Mouse (Mus musculus) cerebellum, adult (tissue): ENCODE measurements around the gene Ddx27.

Experiments
- ATAC-seq: cut with Nextera tagmentation; 2 replicates; pipeline ENCODE4 v1.9.2; 2017; ENCODE audit warnings: mild to moderate bottlenecking, moderate library complexity, mixed read lengths; ENCODE audit not compliant: insufficient number of reproducible peaks, low FRiP score, low TSS enrichment

The Ddx27 gene

DNA sequence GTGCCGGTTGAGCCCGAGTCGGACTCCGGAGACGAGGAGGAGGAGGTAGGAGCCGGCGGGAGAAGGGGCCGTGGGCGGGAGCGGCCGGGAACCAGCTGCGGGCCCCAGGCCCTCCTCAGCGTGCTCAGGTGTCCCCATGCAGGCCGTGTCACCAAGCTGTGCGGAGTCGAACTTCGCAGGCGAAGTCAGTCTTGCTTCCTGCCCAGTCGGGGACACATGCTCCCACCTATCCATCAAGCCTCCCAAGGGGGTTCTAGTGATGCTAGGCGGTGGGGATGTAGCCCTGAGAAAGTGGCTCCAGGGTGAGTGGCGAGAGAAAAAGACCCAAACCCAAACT lies 357 bp downstream of the Ddx27 start:
- ATAC-seq: no peak

DNA sequence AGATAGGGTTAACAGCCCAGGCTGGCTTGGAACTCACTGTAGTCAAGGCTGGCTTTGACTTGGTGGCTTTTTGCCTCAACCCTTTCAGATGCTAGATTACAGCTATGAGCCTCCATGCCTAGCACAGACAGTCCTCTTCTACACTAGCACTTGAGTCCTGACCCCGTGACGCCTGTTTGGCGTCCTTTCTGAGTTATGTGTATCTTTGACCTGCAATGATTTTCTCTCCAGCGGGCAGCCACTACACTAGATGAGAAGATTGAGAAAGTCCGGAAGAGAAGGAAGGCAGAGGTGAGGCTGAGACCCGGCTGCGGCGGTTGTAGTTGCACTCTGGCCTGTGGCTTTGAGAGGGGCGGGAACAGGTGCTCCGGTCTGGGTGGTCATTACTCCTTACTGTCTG lies 4.4 kb downstream of the Ddx27 start:
- ATAC-seq: no peak

DNA sequence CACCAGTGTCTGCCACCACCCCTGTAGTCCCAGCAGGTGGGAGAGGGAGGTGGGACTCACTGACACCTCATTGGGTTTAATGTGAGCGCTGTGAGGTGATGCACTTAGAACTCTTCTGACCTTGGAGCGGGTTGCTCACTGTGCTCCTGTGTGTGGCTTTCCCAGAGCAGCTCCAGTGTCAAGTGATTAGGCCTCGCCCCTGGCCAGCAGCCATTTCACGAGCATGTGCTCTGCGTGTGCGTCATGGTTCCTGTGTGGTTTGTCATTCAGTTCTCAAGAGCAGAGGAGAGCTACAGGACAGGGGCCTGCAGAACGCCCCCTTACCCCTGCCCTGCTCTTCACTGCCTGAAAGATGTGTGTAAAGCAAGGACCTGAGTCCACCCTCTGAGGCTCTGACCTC lies 13.6 kb downstream of the Ddx27 start:
- ATAC-seq: no peak

DNA sequence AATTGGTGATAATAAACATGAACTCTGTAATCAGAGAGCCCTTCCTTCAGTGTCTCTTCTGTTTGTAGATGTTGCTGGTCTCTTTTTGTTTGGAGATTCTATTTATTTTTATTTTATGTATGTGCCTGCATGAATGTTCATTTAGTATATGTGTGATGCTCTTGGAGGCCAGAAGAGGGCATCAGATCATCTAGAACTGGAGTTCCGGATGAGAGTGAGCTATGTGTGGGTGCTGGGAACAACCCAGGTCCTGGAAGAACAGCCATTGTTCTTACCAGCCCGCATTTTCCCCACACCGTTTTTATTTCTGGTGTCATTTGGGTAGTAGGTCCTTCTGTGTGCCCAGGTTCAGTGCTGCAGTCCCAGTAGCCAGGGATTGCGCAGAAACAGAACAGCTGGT lies 15.5 kb downstream of the Ddx27 start:
- no peak for ATAC-seq

DNA sequence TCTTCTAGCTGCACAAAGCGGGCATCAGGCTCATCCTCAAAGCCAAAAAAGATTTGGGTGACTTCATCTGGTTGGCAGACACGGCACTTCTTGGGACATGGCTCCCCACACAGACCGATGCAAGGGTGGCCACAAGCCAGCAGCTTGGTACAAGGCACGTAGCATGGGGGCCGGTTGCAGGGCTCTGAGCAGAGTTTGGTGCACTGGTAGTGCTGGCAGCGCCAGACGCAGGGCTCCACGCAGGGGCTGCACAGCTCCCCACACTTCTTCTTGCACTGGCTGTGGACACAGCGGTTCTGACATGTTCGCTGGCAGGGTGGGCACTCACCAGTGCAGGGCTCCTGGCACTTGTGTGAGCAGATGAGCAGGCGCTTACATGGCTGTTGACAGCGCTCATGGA lies 22.7 kb downstream of the Ddx27 start:
- no peak for ATAC-seq

DNA sequence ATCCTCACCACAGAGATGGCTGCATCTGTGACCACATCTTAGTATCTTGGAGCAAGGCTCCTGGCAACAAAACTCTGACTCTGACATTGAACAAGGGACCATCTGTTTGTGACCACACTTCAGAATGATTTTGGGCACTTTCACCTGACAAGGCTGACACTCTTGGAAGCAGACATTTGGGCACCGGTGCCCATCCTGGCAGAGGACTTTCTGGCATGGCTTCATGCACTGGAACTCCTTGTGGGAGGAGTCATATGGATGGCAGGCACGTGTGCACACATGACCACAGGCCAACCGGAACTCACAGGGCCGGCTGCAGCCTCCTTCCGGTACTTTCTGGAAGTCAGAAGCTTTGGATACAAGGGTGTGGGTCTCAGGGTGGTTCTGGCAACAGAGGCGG lies 23.3 kb downstream of the Ddx27 start:
- ATAC-seq: no peak

DNA sequence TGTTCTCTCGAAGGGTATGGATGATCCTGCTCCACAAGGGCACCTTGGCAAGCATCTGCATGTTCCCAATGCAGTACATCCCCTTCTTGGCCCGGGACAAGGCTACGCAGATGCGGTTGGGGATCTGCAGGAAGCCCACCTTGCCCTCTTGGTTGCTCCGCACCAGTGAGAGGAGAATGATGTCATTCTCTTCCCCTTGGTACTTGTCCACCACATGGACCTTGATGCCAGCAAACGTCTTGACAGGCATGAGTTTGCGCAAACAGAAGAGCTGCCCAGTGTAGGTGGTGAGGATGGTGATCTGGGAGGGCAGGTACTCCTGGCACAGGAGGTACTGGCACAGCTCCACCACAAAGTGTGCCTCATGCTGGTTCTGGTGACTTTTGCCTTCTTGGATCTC lies 23.7 kb downstream of the Ddx27 start:
- ATAC-seq: no peak

DNA sequence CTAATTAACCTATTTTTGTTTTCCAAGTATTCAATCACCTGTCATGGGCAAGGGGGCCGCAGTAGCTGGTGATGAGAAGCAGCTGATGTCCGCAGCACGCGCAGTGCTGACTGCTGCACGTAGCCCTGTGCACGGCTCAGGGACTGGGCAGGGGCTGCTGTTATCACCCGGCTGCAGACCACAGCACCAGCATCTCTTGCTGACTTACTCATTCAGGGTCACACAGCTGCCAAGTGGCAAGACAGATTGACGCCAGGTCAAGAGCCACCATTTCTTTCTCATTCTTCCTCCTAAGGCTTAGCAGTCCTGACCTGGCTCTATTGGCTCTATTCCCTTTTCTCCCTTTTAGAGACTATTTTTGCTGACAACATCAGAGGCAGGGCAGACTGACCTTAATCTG lies 24.4 kb downstream of the Ddx27 start:
- ATAC-seq: no peak

DNA sequence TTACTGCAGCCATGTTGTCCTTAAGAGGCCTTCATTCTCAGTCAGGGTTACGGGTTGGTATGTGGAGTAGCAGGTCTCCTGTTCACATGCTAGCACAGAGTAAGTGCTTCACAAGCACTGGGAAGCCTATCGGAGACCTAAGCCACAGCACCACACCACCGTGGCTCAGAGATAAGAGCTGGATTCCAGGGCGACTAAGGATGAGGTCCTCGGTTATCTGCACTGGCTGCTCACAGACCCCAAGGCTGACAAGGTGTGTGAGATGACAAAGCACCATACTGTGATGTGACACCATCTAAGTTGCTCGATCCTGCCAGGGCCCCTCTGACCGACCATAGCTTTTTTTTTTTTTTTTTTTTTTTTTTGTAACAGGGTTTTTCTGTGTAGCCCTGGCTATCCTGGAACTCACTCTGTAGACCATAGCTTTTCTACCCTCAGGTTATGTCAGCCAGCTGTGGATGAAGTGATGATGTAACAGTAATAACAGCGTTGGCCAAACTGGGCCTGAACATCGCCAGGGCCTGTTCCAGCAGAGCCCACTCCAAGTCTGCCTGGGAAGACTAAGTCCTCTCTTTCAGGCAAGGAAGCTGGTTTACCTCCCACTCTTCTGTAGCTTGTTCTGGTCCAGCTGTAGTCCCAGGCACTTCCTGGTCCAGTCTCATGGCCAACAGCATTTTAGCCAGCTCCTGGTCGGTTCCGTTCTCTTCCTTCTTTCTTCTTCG lies 28.6 kb downstream of the Ddx27 start:
- ATAC-seq: no peak

DNA sequence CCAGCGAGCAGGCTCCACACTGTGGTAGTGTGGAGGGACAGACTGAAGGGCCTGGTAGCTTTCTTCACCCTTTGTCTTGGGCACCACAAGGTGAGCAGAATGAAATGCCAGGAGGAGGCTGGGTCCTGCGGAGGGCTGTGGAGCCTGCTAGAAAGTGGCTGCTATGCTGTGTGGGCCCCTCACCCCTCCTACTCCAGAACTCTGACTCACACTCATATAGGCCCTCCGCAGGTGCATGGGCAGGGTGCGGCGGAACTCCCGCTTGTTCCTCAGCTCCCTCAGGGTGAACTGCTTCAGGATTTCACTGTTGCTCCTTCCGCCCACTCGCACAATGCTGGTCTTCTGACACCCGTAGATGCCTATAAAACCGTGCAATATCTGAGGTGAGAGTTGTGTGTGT lies 33.2 kb downstream of the Ddx27 start:
- ATAC-seq: no peak

DNA sequence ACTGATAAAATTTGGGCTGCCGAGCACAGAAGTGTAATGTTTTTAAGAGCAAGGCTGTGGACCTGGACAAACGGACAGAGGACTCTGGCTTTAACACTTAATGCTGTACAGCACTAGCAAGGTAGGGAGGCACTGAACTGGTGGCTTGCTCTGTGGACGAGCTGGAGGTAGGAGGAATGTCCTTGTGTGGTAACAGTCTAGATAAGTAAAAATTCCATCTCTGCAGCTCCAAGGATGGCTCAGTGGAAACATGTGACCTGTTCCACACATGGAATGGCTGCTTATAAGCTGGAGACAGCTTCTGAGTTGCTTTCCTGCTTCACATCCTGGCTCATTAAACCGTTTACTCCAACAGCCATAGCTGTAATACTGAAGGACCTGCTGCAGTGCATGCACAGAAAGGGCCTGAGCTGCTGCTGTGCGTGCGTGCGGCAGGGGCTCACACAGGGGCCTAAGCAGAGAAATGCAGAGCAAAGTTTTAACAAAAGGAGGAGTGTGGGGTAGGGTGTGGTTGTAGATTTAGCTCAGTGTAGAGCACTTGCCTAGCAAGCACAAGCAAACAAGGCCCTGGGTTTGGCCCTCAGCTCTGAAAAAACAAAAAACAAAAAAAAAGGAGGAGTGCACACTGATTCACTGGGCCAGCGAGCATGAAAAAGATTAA lies 33.8 kb downstream of the Ddx27 start:
- ATAC-seq: no peak

DNA sequence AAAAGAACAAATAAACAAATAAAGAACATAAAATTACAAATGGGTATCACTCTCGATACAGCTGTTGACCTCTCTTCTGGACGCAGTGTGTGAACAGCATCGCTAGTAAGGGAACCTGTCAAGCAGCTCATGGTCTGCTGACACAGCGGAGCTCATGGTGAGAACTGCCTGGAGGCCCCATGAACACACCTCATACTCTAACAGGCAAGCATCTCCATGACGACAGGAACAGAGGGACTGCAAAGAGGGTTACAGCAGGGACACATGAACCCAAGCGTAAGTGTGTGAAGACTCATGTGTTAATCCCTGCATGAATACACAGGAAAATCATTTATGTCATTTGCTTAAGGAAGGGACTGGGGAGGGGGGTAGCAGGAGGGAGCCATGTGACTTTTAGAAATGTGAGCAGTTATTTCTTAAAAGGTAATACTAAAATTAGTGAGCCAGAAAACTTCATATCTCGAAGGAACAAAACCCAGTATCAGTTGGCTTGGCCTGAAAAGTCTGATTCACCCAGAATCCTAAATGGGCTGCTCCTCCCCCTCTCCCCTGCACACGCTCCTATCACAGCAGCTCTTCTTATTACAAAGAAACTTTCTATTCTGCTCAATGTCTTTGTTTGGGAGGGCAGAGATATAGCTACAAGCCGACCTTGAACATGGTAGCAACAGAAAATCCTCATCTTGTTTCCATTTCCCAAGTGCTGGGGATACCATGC lies 38.3 kb downstream of the Ddx27 start:
- ATAC-seq: no peak

DNA sequence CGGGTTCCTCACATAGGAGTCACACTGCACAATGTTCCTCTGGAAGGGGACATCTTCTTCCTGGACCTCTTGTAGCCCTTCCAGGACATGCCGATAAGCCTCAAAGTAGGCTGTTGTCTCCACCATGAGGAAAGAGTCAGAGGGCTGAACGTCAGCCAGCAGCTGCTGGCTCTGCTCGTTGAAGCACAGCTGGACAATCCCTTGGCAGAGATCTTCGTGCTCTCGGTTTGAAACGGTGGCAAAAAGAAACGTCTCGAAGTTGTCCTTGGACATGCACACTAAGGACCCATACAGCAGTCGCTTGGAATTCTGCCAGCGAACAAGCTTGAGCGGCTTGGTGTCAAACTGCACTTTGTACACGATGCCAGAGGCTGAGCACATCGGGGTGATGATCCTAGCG lies 40.4 kb downstream of the Ddx27 start:
- ATAC-seq: no peak

DNA sequence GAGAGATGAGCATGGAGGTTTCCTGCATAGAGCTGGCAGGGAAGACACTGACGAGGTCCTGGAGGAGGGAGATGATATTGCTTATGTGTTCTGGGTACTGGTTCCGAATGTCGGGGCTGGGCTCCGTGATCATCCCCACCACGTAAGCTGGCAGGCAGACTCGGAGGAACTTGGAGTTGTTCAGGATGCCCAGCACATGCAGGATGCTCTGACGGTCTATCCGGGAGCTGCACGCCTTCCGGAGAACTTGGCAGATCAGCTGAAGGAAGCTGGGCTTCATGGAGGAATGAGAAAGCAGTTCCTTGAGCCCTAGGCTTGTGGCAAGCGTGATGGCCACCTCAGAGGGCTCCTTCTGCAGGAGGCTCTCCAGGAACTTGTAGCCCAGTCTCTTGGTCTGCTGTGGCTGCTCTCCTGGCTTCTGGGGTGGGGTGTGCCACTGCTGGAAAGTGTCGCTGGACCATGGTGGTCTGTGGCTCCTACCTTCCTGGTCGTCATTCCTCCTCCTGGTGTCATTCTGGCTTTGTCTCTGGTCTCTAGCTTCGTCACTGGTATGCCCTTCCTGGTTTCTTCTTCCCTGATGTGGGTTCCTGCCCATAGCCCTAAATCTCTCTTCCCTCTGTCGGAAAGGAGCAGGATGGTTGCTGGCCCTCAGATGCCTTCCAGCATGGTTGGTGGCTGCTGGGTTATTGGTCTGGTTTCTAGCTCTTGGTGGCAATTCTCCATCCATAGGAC lies 41.4 kb downstream of the Ddx27 start:
- no peak for ATAC-seq

DNA sequence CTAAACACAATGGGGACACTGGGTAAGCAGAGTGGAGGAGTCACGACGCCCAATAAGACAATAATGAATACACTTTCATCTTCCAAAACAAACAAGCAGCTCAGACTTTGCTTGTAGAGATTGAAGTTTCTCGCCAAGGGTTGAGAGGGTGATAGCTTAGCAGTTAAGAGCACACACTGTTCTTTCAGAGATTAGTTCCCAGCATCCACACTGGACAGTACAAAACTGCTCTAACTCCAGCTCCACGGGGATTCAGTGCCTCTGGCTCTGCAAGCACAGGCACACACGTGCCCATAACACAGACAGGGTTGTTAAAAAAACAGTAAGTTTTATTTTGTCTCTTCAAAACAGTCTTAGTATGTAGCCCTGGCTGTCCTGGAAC lies 41.9 kb downstream of the Ddx27 start:
- ATAC-seq: no peak

DNA sequence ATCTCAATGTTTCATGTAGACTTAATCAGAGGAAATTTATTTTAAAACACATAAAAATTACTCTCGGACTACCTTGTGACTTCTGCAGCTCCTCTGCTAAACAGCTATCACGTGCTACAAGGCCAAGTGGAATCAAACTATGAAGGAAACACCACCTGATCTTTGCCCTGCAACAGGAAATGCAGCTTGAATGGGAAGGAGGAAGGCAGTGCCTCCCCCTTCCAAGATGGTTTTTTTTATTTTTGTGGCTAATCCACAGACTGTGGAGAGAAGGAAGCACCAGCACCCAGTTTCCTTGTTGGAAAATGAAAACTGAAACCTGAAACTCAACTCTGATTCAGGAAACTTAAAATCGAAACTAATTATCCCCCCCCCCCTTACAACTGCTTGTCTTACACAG lies 43.2 kb downstream of the Ddx27 start:
- no peak for ATAC-seq

DNA sequence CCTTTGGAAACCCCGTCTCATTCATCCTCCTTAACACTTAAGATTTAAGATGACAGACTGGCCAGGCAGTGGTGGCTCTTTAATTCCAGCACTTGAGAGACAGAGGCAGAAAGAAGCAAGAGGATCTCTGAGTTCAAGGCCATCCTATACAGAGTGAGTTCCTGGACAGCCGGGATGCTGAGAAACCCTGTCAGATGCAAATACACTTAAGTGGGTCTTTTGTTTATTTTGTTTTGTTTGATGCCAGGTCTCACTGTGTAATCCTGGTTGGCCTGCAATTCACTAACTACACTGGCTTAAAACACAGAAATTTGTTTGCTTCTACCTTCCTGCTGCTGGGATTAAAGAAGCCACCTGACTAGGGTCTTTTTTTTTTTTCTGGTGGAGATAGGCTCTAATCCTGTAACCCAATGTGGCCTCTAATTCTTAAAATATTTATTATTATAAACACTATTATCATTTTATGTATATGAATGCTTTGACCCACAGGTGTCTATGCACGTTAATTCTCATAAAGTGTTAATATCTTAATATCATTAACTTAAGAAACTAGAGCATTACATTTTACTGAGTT lies 43.9 kb downstream of the Ddx27 start:
- ATAC-seq: no peak

DNA sequence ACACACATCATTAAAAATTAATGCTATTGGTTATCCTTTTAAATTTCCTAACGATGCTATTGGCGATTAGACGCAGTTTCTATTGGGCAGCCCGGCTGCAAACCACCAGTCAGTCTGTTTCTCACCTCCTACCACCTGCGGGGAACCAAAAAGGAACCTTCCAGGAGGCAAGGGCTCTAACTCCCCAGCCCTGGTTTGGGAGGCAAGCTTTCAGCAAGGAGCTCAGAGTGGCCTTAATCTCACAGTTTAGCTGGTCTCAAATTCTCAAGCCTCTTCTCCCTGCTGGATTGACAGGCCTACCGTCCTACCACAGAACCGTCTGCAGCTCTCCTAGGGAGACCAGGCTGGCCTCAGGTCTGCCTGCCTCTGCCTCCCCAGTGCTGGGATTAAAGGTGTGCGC lies 44.5 kb downstream of the Ddx27 start:
- no peak for ATAC-seq

DNA sequence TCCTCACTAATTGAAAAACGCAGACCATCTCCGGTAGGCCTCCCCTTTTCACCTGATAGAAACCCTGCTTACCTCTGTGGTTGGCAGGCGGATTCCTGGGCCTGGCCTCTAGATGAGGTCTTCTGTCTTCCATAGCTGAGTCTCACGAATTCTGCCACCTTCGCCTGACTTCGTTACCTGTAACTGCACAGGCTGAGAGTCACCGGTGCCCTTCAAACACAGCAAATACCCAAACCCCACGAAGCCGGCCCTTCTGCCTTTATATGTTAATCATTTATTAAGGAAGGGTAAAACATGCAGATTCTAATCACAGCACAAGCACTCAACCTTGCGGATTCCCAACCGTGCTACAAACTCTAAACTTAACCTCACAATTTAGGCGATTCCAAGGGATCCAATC lies 45.0 kb downstream of the Ddx27 start:
- no peak for ATAC-seq

DNA sequence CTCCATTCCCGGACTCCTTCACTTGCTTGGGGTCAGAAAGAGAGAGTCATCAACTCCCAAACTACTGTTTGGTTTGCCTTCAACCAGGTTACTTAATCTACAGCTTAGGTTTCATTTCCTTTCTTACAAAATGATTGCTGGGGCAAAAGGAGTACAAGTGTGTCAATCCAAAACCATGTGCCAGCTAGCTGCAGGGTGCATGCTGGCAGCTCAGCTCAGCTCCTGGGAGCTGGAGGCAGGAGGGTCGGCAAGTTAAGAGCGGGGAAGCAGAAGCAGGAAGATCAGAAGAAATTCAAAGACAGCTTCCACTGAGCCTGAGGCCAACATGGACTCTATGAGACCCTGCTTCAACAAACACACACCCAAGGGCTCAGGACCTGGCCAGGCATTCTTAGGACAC lies 45.4 kb downstream of the Ddx27 start:
- no peak for ATAC-seq

DNA sequence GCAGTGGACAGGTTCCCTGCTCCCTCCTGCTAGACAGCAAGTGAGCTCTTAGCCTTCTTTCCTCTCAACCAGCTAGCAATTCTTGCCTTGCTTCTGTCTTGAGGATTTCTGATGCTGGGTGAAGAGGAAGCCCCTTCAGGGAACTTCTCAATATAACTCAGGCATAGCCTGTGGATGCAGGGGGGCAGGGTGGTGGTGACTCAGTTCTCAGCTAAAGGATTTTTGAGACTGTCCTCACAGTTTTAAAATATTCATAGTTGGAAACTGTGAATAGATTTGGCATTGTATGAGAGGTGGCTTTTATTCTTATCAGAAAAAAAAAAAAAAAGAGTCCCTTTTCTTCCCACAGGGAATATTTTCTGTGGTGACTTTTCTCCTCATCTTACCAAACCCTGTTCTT lies 45.8 kb downstream of the Ddx27 start:
- no peak for ATAC-seq
